Mouse (Mus musculus): ENCODE measurements around the gene Cdkn1a. TPM values are rescaled to one million over a fixed set of nuclear protein-coding genes. Genes with fewer than 3 reads are reported as not detected.
A peak's percentile ranks its signal among the peaks of the same experiment; 100 is the strongest.

The Cdkn1a gene
- polyA plus RNA-seq, 1 experiment from 2014 or later, result 33.4 TPM

DNA sequence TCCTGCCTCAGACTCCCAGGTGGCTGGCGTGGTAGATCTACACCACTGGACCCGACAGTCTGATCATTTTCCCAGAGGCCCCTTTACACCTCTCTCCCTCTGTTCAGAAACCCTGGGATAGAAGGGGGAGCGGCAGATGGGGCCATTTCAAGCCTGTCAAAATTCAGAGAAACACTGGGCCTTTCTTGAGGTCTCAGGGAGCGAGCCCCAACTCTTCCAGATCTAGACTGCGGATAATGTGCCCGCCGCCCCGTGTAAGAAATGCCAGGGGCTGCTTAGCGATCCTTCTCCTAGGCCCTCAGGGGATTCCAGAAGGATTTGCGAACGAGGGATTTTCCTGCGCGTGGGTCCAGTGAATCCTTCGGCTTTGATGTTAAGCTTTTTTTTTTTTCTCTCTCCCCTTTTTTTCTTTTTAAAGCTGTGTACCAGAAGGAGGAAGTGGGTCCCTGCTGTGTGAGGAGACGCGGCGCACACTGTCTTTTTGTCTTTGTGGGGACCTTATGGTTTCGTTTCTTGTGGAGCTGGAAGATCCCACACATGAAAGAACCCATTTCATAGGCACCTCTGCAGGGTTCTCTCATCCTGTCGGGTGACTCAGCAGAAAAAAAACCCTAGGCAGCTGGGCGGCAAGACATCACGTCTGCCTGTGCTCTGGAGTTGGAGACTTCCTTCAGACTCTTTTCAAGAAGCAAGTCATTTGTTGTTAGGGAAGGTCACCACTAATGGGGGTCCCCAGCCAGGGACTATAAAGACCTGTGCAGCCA is 9.0 kb upstream of the Cdkn1a start:
- Histone ChIP-seq H3K9me3 (ENCODE audit: control insufficient read depth, low read length) (no peaks in the 10 kb centered on the region), H3K27me3 (ENCODE audit: control insufficient read depth, insufficient read depth, low read length) (peaks cover 16% of the 10 kb centered on the region), H3K36me3 (ENCODE audit: control insufficient read depth, insufficient read depth, low read length) (no peaks in the 10 kb centered on the region), H3K4me3 (ENCODE audit: low read depth, low read length) (no peak overlapping the region), H3K4me2 (replicated peaks; ENCODE audit: low read depth, low read length) (peak overlapping the region; percentile 26; the same call in 1 of the 2 replicates), H3K9ac (ENCODE audit: low read depth, low read length) (no peak overlapping the region), H3K27ac (ENCODE audit: low read depth, low read length) (no peak overlapping the region; the same call in 1 of the 2 replicates), H3K4me1 (replicated peaks; ENCODE audit: control insufficient read depth, insufficient read depth, low read length) (peaks cover 5% of the 10 kb centered on the region)
- DNase-seq (ENCODE audit: low spot score) (peak; percentile 39), ATAC-seq (ENCODE audit: low FRiP score) (no peak)
- 3% methylated on average over 21 of the region's 21 CpGs for WGBS

DNA sequence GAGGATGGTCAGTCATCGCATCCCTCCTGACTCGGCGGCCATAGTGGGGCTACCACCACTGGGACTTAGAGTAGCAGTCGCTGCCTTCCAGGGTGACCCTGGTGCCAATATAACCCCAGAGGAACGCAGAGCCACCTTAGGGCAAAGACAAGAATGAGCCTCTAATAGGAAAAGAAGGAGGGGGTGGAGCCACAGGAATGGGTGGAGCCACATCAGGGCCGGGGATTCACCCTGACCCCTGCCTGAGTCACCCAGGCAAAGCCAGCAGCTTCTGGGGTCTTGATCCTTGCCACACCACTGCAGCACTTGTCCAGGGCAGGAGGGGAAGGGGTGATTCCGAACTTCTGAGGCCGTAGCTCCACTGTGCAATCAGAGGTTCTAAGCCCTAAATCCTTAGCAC is 7.2 kb upstream of the Cdkn1a start:
- H3K27ac ChIP-seq (ENCODE audit: low read depth, low read length), result no peak overlapping the region
- ATAC-seq (ENCODE audit: low FRiP score) (no peak), DNase-seq (ENCODE audit: low spot score) (no peak)
- H3K9me3 ChIP-seq (ENCODE audit: control insufficient read depth, low read length), result no peaks in the 10 kb centered on the region
- H3K9ac ChIP-seq (ENCODE audit: low read depth, low read length), result no peak overlapping the region
- H3K27me3 ChIP-seq (ENCODE audit: control insufficient read depth, insufficient read depth, low read length), result peaks cover 16% of the 10 kb centered on the region
- H3K4me1 ChIP-seq (replicated peaks; ENCODE audit: control insufficient read depth, insufficient read depth, low read length), result peaks cover 5% of the 10 kb centered on the region
- 94% methylated on average over 8 of the region's 8 CpGs for WGBS
- no peaks in the 10 kb centered on the region for H3K36me3 ChIP-seq (ENCODE audit: control insufficient read depth, insufficient read depth, low read length)
- H3K4me3 ChIP-seq (ENCODE audit: low read depth, low read length), result no peak overlapping the region
- no peak overlapping the region for H3K4me2 ChIP-seq (replicated peaks; ENCODE audit: low read depth, low read length)

DNA sequence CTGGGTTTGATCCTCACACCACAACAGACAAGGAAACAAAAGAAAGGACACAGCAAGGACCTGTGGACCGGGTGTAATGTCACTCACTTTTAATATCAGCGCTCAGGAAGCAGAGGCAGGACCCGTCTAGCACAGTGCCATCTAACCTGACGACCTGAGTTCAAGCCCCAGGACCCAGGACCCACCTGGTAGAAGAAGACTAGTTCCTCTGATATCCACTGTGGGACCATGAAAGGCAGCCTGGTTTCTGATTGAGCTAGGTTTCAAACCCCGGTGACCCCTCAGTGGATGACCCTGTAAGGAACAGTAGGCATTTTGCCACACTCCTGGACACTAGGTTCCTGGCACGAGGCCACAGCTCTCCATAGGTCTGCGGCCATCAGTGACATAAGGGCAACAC is 6.1 kb upstream of the Cdkn1a start:
- H3K4me3 ChIP-seq (ENCODE audit: low read depth, low read length), result no peak overlapping the region
- 93% methylated on average over 7 of the region's 7 CpGs for WGBS
- H3K36me3 ChIP-seq (ENCODE audit: control insufficient read depth, insufficient read depth, low read length), result no peaks in the 10 kb centered on the region
- no peak overlapping the region for H3K4me2 ChIP-seq (replicated peaks; ENCODE audit: low read depth, low read length)
- DNase-seq (ENCODE audit: low spot score) (no peak), ATAC-seq (ENCODE audit: low FRiP score) (no peak)
- no peak overlapping the region for H3K9ac ChIP-seq (ENCODE audit: low read depth, low read length)
- no peaks in the 10 kb centered on the region for H3K9me3 ChIP-seq (ENCODE audit: control insufficient read depth, low read length)
- peaks cover 5% of the 10 kb centered on the region for H3K4me1 ChIP-seq (replicated peaks; ENCODE audit: control insufficient read depth, insufficient read depth, low read length)
- H3K27me3 ChIP-seq (ENCODE audit: control insufficient read depth, insufficient read depth, low read length), result peaks cover 16% of the 10 kb centered on the region
- H3K27ac ChIP-seq (ENCODE audit: low read depth, low read length), result no peak overlapping the region

DNA sequence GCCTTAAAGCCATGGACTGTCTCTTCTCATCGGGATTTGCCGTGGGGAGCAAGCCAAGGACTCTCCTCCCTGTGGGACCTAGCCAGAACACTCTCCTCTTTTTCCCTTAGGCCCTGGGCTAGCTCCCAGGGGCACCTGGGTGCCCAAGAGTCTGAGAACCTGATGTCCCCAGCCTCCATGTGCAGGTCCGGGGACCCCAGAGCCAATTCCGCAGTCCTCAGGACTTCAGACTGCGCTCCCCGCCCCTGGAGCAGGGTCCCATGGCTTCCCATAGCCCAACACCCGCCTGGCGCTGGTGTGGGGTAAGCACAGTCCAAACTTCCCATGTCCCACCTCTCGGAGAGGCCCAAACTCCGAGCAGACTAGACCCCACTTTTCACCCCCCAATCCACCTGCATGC is 5.5 kb upstream of the Cdkn1a start:
- Histone ChIP-seq H3K27ac (ENCODE audit: low read depth, low read length) (no peak overlapping the region), H3K9me3 (ENCODE audit: control insufficient read depth, low read length) (no peaks in the 10 kb centered on the region), H3K27me3 (ENCODE audit: control insufficient read depth, insufficient read depth, low read length) (peaks cover 16% of the 10 kb centered on the region), H3K9ac (ENCODE audit: low read depth, low read length) (no peak overlapping the region), H3K36me3 (ENCODE audit: control insufficient read depth, insufficient read depth, low read length) (no peaks in the 10 kb centered on the region), H3K4me1 (replicated peaks; ENCODE audit: control insufficient read depth, insufficient read depth, low read length) (peaks cover 5% of the 10 kb centered on the region), H3K4me3 (ENCODE audit: low read depth, low read length) (no peak overlapping the region), H3K4me2 (replicated peaks; ENCODE audit: low read depth, low read length) (no peak overlapping the region)
- WGBS, result 84% methylated on average over 10 of the region's 10 CpGs
- DNase-seq (ENCODE audit: low spot score) (no peak), ATAC-seq (ENCODE audit: low FRiP score) (no peak)

DNA sequence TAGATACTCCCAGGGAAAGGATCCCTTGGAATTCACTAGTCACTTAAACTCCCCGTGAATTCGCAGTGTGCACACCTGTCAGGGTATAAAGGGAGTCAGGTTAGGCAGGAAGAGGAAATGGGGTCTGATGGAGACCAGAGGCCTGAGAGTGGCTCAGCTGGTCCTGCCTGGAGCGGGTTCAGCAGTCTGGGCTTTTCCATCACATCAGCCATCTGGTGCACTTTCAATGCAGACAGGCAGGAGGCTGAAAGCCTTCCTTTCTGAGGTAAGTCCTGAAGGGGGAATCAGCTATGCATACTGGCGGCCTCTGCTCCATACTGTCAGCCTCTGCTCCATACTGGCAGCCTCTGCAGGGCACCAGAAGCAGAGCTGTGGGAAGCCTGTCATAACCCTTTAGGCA is 3.9 kb upstream of the Cdkn1a start:
- ATAC-seq (ENCODE audit: low FRiP score), result no peak
- Histone ChIP-seq H3K4me3 (ENCODE audit: low read depth, low read length) (no peak overlapping the region), H3K9me3 (ENCODE audit: control insufficient read depth, low read length) (no peaks in the 10 kb centered on the region), H3K9ac (ENCODE audit: low read depth, low read length) (no peak overlapping the region), H3K36me3 (ENCODE audit: control insufficient read depth, insufficient read depth, low read length) (no peaks in the 10 kb centered on the region), H3K4me2 (replicated peaks; ENCODE audit: low read depth, low read length) (no peak overlapping the region), H3K27me3 (ENCODE audit: control insufficient read depth, insufficient read depth, low read length) (peaks cover 2% of the 10 kb centered on the region), H3K4me1 (replicated peaks; ENCODE audit: control insufficient read depth, insufficient read depth, low read length) (no peaks in the 10 kb centered on the region), H3K27ac (ENCODE audit: low read depth, low read length) (no peak overlapping the region)
- WGBS, result 74% methylated on average over 4 of the region's 4 CpGs
- no peak for DNase-seq (ENCODE audit: low spot score)

DNA sequence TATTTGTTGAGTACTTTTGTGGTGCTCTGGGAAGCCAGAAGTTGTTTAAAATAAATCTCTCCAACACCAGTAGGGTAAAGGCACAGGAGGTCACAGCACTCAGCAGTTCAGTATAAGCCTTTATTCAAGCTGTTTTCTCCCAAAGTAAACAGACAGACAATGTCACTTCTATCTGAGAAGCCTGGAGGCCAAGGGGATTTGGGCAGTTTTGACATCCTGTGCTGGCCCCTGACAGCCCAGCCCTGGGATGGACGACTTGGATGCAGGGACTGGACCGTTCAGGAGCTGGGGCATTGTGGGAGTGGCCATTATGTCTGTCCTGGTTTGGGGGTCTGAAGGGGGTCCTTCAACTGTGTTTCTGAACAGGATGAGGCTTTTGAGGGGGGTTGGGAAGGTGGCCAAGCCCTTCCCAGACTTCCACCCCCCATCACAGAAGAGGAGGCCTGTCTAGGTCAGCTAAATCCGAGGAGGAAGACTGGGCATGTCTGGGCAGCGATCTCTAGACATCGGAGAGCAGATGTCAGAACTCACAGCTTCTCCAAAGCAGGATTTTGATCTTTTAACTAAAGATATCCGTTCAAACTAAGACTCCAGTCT is 670 bp downstream of the Cdkn1a start:
- no peaks in the 10 kb centered on the region for H3K9me3 ChIP-seq (ENCODE audit: control insufficient read depth, low read length)
- no peak overlapping the region for H3K9ac ChIP-seq (ENCODE audit: low read depth, low read length)
- 55% methylated on average over 6 of the region's 6 CpGs for WGBS
- H3K27me3 ChIP-seq (ENCODE audit: control insufficient read depth, insufficient read depth, low read length), result peaks cover 24% of the 10 kb centered on the region
- no peak overlapping the region for H3K4me2 ChIP-seq (replicated peaks; ENCODE audit: low read depth, low read length)
- H3K4me1 ChIP-seq (replicated peaks; ENCODE audit: control insufficient read depth, insufficient read depth, low read length), result peaks cover 12% of the 10 kb centered on the region
- DNase-seq (ENCODE audit: low spot score) (no peak), ATAC-seq (ENCODE audit: low FRiP score) (no peak)
- H3K27ac ChIP-seq (ENCODE audit: low read depth, low read length), result no peak overlapping the region
- no peaks in the 10 kb centered on the region for H3K36me3 ChIP-seq (ENCODE audit: control insufficient read depth, insufficient read depth, low read length)
- H3K4me3 ChIP-seq (ENCODE audit: low read depth, low read length), result no peak overlapping the region

DNA sequence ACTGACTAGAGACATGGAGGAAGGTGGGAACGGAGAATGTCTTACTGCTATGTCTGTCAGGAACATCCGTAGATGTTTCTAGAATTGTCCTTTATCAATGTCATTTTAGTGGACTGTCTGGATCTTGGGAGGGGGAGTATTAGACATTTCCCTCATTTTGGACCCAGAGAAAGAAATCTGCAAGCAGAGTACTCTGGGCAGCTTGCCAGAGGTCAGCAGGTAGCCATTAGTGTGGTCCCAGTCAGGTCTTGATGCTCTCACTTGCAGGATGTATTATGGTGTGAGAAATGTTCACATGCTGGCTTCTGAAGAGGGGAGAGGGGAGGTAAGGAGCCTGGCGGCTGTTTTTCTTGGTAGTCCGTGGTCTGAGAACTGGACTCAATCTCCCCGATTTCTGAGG is 1.7 kb downstream of the Cdkn1a start:
- peaks cover 24% of the 10 kb centered on the region for H3K27me3 ChIP-seq (ENCODE audit: control insufficient read depth, insufficient read depth, low read length)
- H3K4me2 ChIP-seq (replicated peaks; ENCODE audit: low read depth, low read length), result no peak overlapping the region
- no peak overlapping the region for H3K27ac ChIP-seq (ENCODE audit: low read depth, low read length)
- H3K36me3 ChIP-seq (ENCODE audit: control insufficient read depth, insufficient read depth, low read length), result no peaks in the 10 kb centered on the region
- peaks cover 12% of the 10 kb centered on the region for H3K4me1 ChIP-seq (replicated peaks; ENCODE audit: control insufficient read depth, insufficient read depth, low read length)
- H3K9ac ChIP-seq (ENCODE audit: low read depth, low read length), result no peak overlapping the region
- no peak overlapping the region for H3K4me3 ChIP-seq (ENCODE audit: low read depth, low read length)
- no peaks in the 10 kb centered on the region for H3K9me3 ChIP-seq (ENCODE audit: control insufficient read depth, low read length)
- DNase-seq (ENCODE audit: low spot score) (no peak), ATAC-seq (ENCODE audit: low FRiP score) (no peak)
- 61% methylated on average over 5 of the region's 5 CpGs for WGBS

DNA sequence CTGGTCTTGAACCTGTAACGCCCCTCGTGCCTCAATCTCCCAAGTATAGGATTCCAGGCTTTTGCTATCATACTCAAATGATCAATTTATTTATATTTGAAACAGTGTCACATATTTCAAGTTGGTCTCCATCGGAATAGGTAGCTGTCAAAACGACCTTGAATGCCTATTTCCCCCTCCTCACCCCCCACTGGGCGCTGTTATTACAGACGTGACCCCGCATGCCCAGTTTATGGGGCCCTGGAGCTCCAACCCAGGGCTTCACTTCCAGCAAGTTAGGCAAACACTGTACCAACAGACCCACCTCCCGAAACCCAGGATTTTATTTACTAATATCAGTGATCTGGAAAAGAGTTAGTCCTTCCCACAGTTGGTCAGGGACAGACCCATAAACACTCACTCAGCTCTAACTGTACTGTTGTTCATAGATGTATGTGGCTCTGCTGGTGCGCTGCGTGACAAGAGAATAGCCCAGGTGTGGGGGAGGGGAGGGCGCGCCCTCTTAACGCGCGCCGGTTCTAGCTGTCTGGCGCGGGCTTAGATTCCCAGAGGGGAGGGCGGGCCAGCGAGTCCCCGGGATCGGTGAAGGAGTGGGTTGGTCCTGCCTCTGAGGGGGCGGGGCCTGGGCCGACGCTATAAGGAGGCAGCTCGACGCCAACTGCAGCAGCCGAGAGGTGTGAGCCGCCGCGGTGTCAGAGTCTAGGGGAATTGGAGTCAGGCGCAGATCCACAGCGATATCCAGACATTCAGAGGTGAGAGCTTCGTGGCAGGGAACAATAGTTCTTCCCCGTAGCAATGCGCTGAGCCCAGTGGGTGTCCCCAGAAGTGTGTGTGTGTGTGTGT is 2.6 kb downstream of the Cdkn1a start:
- H3K27me3 ChIP-seq (ENCODE audit: control insufficient read depth, insufficient read depth, low read length), result peaks cover 24% of the 10 kb centered on the region
- ATAC-seq (ENCODE audit: low FRiP score), result peak; percentile 81
- no peak overlapping the region for H3K27ac ChIP-seq (ENCODE audit: low read depth, low read length)
- peaks cover 12% of the 10 kb centered on the region for H3K4me1 ChIP-seq (replicated peaks; ENCODE audit: control insufficient read depth, insufficient read depth, low read length)
- DNase-seq (ENCODE audit: low spot score), result peak; percentile 86
- H3K4me2 ChIP-seq (replicated peaks; ENCODE audit: low read depth, low read length), result peak overlapping the region; percentile 89
- 8% methylated on average over 34 of the region's 36 CpGs for WGBS
- H3K4me3 ChIP-seq (ENCODE audit: low read depth, low read length), result peak overlapping the region; percentile 47
- H3K9me3 ChIP-seq (ENCODE audit: control insufficient read depth, low read length), result no peaks in the 10 kb centered on the region
- no peaks in the 10 kb centered on the region for H3K36me3 ChIP-seq (ENCODE audit: control insufficient read depth, insufficient read depth, low read length)
- H3K9ac ChIP-seq (ENCODE audit: low read depth, low read length), result peak overlapping the region; percentile 54; the same call in 1 of the 2 replicates

Data from hindbrain, embryonic 11.5 days (tissue).